Mouse (Mus musculus): ENCODE measurements at regions not wholly inside any gene's neighbourhood (a gene's known extent, or its start where the extent isn't known, plus 50 kb on each side); places are given as distances from the start of the nearest gene placed in this dataset.

DNA sequence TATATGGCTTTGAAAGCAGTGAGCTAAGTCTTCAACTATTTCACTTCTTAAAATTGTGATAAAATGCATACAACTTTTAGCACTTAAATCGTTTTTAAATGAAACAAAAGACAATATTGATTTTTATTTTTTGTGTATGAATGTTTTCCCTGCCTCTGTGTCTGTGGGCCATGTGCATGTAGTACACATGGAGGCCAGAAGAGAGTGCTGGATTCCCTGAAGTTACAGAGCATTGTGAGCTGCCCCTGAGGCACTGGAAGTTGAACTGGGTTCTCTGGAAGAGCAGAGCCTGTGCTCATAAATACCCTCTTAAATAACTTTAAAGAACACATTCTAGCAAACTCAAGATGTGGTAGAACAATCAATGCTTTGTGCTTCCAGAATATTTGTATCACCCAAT lies 61.8 kb upstream of the Gm6812 start:
- peak; percentile 0 for DNase-seq (ENCODE audit: extremely low spot score)

DNA sequence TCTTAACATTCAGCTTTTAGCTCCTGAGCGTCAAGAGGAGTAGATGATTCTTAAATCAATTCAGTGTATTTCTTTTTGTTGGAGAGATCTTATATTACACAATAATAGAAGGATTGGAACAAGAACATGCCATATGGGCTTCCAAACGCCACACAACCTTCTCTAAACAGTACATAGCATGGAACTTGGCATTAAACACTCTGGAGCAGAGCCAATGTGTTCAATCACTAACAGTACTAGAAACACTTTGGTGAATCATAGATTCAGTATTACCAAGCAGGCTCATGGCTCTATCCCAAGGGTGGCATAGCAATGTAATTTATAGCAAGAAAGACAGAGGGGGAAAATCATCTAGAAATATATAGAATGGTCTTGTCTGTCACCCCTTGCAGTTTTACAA lies 60.4 kb upstream of the Gm6812 start:
- no peak for DNase-seq (ENCODE audit: extremely low spot score)

- DNase-seq (ENCODE audit: extremely low spot score): peak; percentile 1
Measured at GRCm38 (mm10) chrX:68950730-68951129, 57.9 kb upstream of the Gm6812 start.

GRCm38 (mm10) chrX:68945741-68946140 lies 52.9 kb upstream of the Gm6812 start:
- DNase-seq (ENCODE audit: extremely low spot score): no peak
